Mouse (Mus musculus) liver, postnatal 0 days (tissue): ENCODE results near the gene Chst11.

Experiments
- CTCF ChIP-seq: sonication (generic); IDR thresholded peaks from 2 replicates; pipeline ENCODE4 v1.5.1; 2016; ENCODE audit warnings: antibody characterized with exemption, low read depth
- EP300 ChIP-seq: IDR thresholded peaks from 2 replicates; pipeline ENCODE4 v1.6.1; 2016; ENCODE audit warnings: antibody characterized with exemption, low read depth, mild to moderate bottlenecking

DNA sequence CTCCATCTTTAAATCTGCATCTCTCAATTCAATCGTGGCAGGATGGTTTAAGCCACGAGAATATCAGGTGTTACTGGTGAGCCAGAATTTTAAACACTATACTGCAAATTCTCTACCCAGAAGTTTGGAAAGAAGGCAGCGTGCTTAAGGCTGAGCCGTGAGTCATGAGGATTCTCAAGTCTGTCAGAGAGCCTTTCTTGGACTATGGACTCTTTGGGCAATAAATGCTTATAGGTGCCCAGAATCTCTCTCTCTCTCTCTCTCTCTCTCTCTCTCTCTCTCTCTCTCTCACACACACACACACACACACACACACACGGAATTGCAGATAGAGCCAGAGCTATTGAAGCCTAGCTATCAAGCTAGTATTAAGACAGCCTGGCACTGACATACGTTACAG is 49.5 kb upstream of the Chst11 start:
- no peak for TF ChIP-seq CTCF
- TF ChIP-seq EP300: no peak
